Mouse (Mus musculus) liver, adult 2 months (tissue): ENCODE results near the gene 1700006A11Rik. TPM values are rescaled to one million over a fixed set of nuclear protein-coding genes. Genes with fewer than 3 reads are reported as not detected.
"Not testable (repeated sequence)": the region's sequence is repeated elsewhere in the genome, so short reads cannot be mapped to it uniquely, and the experiment has no call there.

ENCODE experiments used
- DNase-seq: peaks from one replicate; pipeline ENCODE4 v3.0.0-alpha.2; 2011; ENCODE audit warnings: low read depth, low spot score; ENCODE audit errors: extremely low read depth
- H3K27ac ChIP-seq: fragments of 200-500 bp; replicated peaks from 2 replicates; pipeline ENCODE4 v1.5.1; 2012; ENCODE audit warnings: low read depth, mild to moderate bottlenecking, control low read depth, inconsistent platforms, low read length; ENCODE audit not compliant: insufficient read depth
- H3K27me3 ChIP-seq: fragments of 200-500 bp; 2 replicates; pipeline ENCODE4 v1.6.1; 2012; ENCODE audit warnings: mild to moderate bottlenecking, moderate library complexity, low read length, inconsistent platforms; ENCODE audit not compliant: control insufficient read depth, insufficient read depth
- H3K36me3 ChIP-seq: fragments of 200-500 bp; 2 replicates; pipeline ENCODE4 v1.6.1; 2012; ENCODE audit warnings: low read length, inconsistent platforms; ENCODE audit not compliant: control insufficient read depth, insufficient read depth
- H3K4me1 ChIP-seq: fragments of 200-500 bp; 2 replicates; pipeline ENCODE4 v1.6.1; 2011; ENCODE audit warnings: low read length; ENCODE audit not compliant: control insufficient read depth, insufficient read depth
- H3K4me3 ChIP-seq: fragments of 200-500 bp; 2 replicates; pipeline ENCODE4 v1.5.1; 2011; ENCODE audit warnings: low read depth, mild to moderate bottlenecking, control low read depth, low read length, moderate library complexity; ENCODE audit not compliant: insufficient read depth
- H3K79me2 ChIP-seq: fragments of 200-500 bp; 2 replicates; pipeline ENCODE4 v1.6.1; 2012; ENCODE audit warnings: inconsistent platforms, mild to moderate bottlenecking, low read length, moderate library complexity; ENCODE audit not compliant: control insufficient read depth, insufficient read depth
- H3K9ac ChIP-seq: fragments of 200-500 bp; 2 replicates; pipeline ENCODE4 v1.6.1; 2012; ENCODE audit warnings: low read depth, mild to moderate bottlenecking, control low read depth, inconsistent platforms, low read length
- CTCF ChIP-seq: fragments of 200-500 bp; IDR thresholded peaks from 2 replicates; pipeline ENCODE4 v1.5.1; 2011; ENCODE audit warnings: low read depth, low read length, control low read depth
- POLR2A ChIP-seq: fragments of 200-500 bp; IDR thresholded peaks from 2 replicates; pipeline ENCODE4 v1.6.1; 2011; ENCODE audit warnings: low read length, control low read depth; ENCODE audit not compliant: insufficient read depth; ENCODE audit errors: extremely low read depth
- WGBS: fragments of 180-500 bp; shearing (Covaris S2); methylation state at CpG from one replicate; pipeline ENCODE4 v1.1.7; 2018; 5-methylcytosine and 5-hydroxymethylcytosine counted together
- polyA plus RNA-seq: library from polyadenylated mRNA; depleted of rRNA; stranded (reverse); fragments of >200 nt; gene quantifications from 2 replicates; pipeline ENCODE4 v1.2.3, GENCODE M21; 2012; rRNA removed
- total RNA-seq: library from RNA; depleted of rRNA; stranded (reverse); fragments of >200 nt; gene quantifications from 2 replicates; pipeline ENCODE4 v1.2.3, GENCODE M21; 2014; rRNA removed

The 1700006A11Rik gene
- total RNA-seq (not detected in 2 replicates), polyA plus RNA-seq (not detected in 2 replicates)

DNA sequence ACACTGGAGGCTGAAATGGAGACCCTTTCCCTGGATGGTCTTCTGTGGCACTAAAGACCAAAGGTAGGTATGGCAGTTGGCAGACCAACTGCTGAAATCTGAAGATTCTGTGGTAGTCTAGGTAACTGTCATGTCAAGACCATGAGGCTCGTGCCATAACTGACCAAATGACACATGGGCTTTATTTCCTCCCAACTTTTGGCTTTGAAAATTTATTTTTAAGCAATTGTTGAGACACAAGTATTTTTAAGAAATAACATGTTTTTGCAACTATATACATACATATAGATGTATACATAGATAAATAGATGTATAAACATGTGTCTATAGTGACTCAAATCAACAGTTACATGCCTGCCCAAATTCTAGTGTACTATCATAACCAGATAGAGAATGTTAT is at the start of gene 1700006A11Rik:
Gene 1700006A11Rik (minus strand): TSS at position 101 of the 400 bp plus-strand sequence.
- Histone ChIP-seq H3K79me2 (no peaks in the 10 kb centered on the region), H3K36me3 (no peaks in the 10 kb centered on the region), H3K9ac (no peak within 1 kb of the TSS), H3K27me3 (no peaks in the 10 kb centered on the region), H3K27ac (no peak within 1 kb of the TSS), H3K4me1 (no peaks in the 10 kb centered on the region), H3K4me3 (no peak within 1 kb of the TSS)
- TF ChIP-seq POLR2A (no peak), CTCF (no peak)
- DNase-seq = no peak
- 84% methylated on average over 1 of the region's 1 CpGs for WGBS

DNA sequence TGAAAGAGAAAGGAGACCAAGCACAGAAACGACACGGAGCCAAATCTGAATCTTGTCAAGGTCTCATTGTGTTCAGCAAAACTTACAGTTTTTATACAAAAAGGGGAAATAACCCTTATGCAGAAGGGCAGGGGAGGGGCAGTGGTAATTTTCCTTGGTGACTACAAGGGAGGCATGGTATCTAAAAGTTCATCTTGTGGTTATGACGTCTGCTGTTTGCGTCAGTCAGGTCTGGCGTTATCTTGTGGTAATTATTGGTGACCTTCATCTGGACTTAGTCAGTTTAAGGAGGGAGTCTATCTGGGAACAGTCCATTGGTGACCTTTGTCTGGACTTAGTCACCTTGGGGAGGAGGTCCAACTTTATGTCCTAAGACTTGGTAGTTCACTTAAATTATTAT is 48.5 kb upstream of the 1700006A11Rik start:
- H3K4me3 ChIP-seq, DNase-seq, H3K79me2 ChIP-seq, H3K4me1 ChIP-seq, H3K9ac ChIP-seq, H3K27me3 ChIP-seq, H3K36me3 ChIP-seq, H3K27ac ChIP-seq: not testable (repeated sequence)
- WGBS = 88% methylated on average over 5 of the region's 5 CpGs

DNA sequence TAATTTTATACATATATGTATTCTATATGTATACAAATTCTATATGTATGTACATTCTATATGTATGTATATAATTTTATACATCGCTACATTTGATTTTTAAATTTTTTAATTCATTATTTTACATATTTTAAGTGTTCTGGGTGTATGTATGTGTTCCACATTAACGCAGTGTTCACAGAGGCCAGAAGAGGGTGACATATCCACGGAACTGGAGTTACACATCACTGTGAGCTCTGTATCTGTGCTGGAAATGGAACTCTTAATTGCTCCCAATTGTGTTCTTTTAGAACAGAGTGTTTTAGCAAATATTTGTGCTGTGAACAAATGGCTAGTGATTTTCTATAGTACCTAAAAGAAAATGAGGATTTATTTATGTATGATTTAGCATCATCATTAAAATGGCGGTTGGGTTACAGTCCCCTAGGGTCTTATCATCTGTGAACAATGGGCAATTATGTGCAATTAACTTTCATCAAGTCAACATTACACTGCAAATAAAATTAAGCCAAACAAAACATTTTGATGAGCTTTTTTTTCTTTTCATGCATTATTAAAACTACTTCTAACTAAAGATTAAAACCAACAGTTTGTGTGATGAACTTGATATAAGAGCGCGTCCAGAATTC is 40.4 kb upstream of the 1700006A11Rik start:
- whole genome bisulfite sequencing = 81% methylated on average over 6 of the region's 6 CpGs

DNA sequence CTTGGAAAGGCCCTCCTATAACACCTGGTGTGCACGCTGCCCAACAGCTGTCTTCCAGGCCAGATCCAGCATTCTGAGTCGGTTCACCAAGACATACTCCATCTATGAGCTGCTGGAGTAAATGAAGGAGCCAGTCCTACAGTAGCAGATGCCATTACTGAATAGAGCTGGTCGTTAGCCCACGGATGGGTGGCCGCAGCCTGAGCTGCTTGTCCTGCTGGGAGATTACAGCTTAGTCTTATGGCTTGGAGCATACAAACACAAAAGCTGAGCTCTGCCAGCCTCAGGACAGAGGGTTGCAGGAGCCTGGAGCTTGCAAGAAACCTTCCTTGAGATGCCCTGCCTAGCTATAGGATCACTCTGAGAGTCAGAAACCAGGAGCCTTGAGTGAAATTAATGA is 33.6 kb downstream of the 1700006A11Rik start:
- Histone ChIP-seq H3K79me2 (no peaks in the 10 kb centered on the region), H3K27me3 (no peaks in the 10 kb centered on the region), H3K9ac (no peak overlapping the region), H3K27ac (no peak overlapping the region), H3K4me1 (no peaks in the 10 kb centered on the region), H3K36me3 (no peaks in the 10 kb centered on the region), H3K4me3 (no peak overlapping the region)
- WGBS = 70% methylated on average over 5 of the region's 5 CpGs
- no peak for DNase-seq
- TF ChIP-seq POLR2A (no peak), CTCF (no peak)

More for the DNA sequence above, 40.4 kb upstream of the 1700006A11Rik start:
- no peaks in the 10 kb centered on the region for H3K4me1 ChIP-seq
- H3K27ac ChIP-seq = no peak overlapping the region
- no peak overlapping the region for H3K9ac ChIP-seq
- no peak overlapping the region for H3K4me3 ChIP-seq
- no peaks in the 10 kb centered on the region for H3K36me3 ChIP-seq
- H3K79me2 ChIP-seq = no peaks in the 10 kb centered on the region
- H3K27me3 ChIP-seq = no peaks in the 10 kb centered on the region
- no peak for DNase-seq
- TF ChIP-seq CTCF (no peak), POLR2A (no peak)

DNA sequence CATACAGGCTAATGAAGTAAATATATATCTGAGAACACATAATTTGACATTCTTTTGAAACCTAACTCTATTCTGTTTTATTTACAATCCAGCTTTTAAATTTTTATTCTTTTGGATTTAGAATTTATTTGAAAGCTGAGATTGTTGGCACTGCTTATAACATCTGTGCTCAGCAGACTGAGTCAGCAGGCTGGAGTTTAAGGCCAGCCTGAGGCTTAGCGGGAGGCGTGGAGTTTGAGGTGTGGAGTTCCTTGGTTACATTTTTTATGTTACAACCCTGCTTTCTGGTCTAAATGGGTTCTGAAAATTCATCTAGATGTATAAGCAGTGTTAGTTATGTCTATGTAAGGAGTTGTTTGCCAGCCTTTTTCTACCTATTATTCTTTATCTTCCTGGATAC is 35.7 kb downstream of the 1700006A11Rik start:
- Histone ChIP-seq H3K4me3 (no peak overlapping the region), H3K79me2 (no peaks in the 10 kb centered on the region), H3K36me3 (no peaks in the 10 kb centered on the region), H3K27ac (no peak overlapping the region), H3K9ac (no peak overlapping the region), H3K27me3 (no peaks in the 10 kb centered on the region), H3K4me1 (no peaks in the 10 kb centered on the region)
- TF ChIP-seq CTCF = no peak
- no peak for TF ChIP-seq POLR2A
- DNase-seq = no peak
- 91% methylated on average over 2 of the region's 2 CpGs for WGBS

DNA sequence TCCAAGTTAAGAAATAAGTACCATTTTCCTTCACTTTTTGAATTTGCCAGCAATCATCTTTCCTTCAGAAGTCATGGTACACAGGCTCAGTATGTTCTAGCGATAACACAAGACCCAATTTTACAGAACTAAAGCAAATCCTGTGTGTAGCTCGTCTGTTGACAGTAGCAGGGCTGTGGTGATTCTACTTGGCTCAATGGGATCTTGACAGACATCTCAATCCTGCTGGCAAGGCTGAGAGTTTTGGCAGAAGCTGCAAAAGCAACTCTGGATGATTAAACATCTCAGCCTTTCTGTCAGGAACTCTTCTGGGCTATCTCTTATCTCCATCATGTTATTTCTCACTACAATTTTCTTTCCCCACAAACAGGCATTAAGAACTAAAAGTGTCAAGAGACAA is 36.2 kb downstream of the 1700006A11Rik start:
- WGBS = 40% methylated on average over 2 of the region's 2 CpGs
- no peaks in the 10 kb centered on the region for H3K36me3 ChIP-seq
- H3K27me3 ChIP-seq = no peaks in the 10 kb centered on the region
- no peak overlapping the region for H3K9ac ChIP-seq
- no peaks in the 10 kb centered on the region for H3K79me2 ChIP-seq
- H3K4me3 ChIP-seq = no peak overlapping the region
- no peaks in the 10 kb centered on the region for H3K4me1 ChIP-seq
- TF ChIP-seq CTCF (no peak), POLR2A (no peak)
- no peak overlapping the region for H3K27ac ChIP-seq
- DNase-seq = no peak

DNA sequence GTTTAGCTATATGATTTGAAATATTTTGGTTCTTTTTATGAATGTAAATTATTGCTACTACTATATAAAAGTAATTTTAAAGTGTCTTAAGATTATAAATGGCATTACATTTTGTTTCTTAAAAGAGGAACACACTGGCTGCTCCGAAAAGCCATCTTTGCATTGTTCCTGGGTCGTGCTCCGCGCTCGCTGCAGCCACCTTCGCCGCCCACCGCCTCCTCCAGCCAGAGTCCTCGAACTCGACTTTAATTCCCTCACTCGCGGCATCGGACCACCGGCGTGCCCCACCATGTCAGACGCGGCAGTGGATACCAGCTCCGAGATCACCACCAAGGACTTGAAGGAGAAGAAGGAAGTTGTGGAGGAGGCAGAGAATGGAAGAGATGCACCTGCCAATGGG is 40.5 kb downstream of the 1700006A11Rik start:
- 80% methylated on average over 18 of the region's 18 CpGs for WGBS
- H3K27me3 ChIP-seq, H3K4me3 ChIP-seq, H3K36me3 ChIP-seq, H3K4me1 ChIP-seq, H3K79me2 ChIP-seq, H3K27ac ChIP-seq, DNase-seq, H3K9ac ChIP-seq: not testable (repeated sequence)
